Mouse (Mus musculus) common myeloid progenitor, adult 5-6 weeks (primary cell): ENCODE results near the gene Gse1. TPM values are rescaled to one million over a fixed set of nuclear protein-coding genes. Genes with fewer than 3 reads are reported as not detected.

ENCODE experiments used
- ATAC-seq: replicated peaks from 2 replicates; pipeline ENCODE4 v1.8.0; 2016; ENCODE audit warnings: low read depth, mild to moderate bottlenecking, moderate TSS enrichment, inconsistent platforms; ENCODE audit not compliant: poor library complexity, severe bottlenecking
- total RNA-seq: library from RNA; stranded (forward); fragments of 200-1000, 187-1606 nt; gene quantifications from 2 replicates; pipeline ENCODE4 v1.2.3, GENCODE M21; 2017

Gene Gse1
- total RNA-seq, 1 experiment from 2014 or later: 46.6 TPM

DNA sequence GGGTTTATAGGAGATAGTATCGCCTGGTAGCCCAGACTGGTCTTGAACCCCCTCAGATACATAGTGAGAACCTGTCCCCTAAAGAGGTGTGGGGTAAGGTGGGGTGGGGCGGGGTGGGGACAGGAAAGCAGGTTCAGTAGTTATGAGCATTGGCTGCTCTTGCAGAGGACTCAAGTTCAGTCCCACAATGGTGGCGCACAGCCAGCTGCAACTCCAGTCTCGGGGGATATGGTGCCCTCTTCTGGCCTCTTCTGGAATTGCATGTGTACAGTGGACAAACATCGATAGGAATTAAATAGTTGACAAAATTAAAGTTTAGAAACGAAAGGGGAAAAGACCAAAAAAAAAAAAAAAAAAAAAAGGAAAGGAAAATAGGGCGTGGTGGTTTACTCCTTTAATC is 371.2 kb downstream of the Gse1 start:
- peak; percentile 75 for ATAC-seq

GRCm38 (mm10) chr8:120602672-120603071 is 374.4 kb downstream of the Gse1 start:
- ATAC-seq: no peak

DNA sequence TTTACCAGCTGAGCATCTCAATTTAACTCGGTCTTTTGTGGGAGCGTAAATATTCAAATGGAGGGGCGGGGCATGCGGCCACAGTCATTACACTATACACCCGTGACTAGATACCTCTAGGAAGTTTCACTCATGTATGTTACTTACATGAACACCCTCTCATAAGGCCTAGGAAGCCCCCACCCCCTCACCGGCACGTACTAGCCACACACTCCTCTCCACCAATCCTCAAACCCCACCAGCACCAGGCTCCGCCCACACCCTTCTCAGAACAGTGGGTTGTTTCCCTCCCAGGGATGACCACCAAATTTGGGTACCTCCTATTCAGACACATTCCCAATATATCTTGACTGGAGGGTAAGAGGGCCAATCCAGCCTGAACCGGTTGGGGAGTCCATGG is 379.2 kb downstream of the Gse1 start:
- peak; percentile 42 for ATAC-seq

- ATAC-seq: peak; percentile 83
These were observed 379.6 kb downstream of the Gse1 start for GRCm38 (mm10) chr8:120607885-120608284.

- ATAC-seq: no peak
These were observed 382.6 kb downstream of the Gse1 start for GRCm38 (mm10) chr8:120610824-120611223.

DNA sequence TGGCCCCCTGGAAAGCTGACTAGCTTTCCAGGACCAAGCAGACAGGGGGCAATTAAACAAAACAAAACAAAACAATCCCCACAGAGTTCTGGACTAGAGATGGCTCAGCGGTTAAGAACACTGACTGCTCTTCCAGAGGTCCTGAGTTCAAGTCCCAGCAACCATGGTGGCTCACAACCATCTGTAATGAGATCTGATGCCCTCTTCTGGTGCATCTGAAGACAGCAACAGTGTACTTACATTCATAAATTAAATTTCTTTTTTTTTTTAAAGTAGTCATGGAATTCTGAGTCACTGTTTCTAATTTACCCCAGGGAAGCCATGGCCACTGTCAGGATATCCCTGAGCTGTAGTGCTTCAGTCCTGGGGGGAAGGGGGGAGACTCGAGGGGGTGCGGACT is 386.2 kb downstream of the Gse1 start:
- ATAC-seq: no peak

DNA sequence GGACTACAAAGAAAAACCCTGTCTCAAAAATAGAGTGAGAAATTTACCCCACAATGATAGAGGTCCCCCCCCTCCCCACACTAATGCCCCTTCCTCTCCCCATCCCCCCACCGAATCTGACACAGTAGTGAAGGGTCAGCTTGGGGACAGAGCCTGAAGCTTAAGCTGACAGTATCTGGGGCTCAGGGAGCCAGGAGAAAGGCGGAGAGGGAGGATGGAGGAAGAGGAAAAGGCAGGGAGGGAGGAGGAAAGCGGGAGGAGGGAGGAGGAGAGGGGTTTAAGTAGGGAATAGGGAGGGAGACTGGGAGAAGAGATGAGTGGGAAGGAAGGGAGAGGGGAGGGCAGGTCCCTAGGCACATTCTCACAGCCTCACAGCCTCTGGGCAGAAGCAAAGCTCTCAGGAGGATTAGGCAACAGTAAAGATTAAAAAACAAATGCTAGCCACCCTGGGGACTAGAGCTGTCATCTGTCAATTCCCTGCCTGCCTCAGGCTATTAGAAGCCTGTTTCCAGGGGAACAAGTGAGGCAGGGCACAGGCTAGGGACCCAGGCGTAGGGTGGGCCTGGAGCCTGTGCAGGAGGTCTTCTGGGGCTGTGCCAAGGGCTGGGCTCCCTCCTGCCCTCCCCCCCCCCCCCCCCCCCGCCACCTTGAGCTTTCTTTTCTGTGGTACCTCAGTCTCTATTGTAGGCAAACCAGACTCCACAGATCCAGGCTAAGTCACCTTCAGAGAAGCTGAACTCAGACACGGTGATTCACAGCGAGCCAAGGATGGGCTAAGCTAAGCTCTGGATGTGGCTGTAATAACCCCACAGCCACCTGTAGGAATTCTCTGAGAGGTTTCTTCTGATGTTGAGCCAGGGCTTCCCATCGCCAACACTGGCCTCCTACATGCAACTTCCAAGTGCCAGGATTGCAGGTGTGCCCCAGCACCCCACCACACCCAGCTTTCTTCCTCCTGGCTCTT is 388.7 kb downstream of the Gse1 start:
- ATAC-seq: no peak

GRCm38 (mm10) chr8:120618110-120618509 is 389.9 kb downstream of the Gse1 start:
- peak; percentile 83 for ATAC-seq

GRCm38 (mm10) chr8:120619235-120620180 is 391.3 kb downstream of the Gse1 start:
- peak; percentile 17; the same call in 1 of the 2 replicates for ATAC-seq

- ATAC-seq: no peak
These were observed 392.2 kb downstream of the Gse1 start for GRCm38 (mm10) chr8:120620441-120620840.

GRCm38 (mm10) chr8:120622161-120622560 is 393.9 kb downstream of the Gse1 start:
- no peak for ATAC-seq

DNA sequence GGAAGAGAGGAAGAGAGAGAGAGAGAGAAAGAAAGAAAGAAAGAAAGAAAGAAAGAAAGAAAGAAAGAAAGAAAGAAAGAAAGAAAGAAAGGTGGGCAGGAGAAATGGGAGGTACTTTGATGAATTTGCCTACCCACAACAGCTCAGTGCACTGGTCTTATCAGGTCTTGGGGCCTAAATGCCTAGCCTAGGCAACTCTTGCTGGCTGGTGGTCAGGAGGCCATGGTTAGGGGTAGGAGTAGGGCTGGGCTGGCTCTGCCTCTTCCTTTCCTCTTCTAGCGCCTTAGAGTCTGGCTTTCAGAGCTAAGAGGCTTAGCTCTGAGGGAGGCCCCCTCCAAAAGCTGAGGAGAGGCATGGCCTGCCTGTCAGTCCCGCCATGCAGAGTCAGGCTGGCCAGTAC is 395.4 kb downstream of the Gse1 start:
- peak; percentile 65; the same call in 1 of the 2 replicates for ATAC-seq

- no peak for ATAC-seq
These were observed 398.2 kb downstream of the Gse1 start for GRCm38 (mm10) chr8:120626461-120626860.

DNA sequence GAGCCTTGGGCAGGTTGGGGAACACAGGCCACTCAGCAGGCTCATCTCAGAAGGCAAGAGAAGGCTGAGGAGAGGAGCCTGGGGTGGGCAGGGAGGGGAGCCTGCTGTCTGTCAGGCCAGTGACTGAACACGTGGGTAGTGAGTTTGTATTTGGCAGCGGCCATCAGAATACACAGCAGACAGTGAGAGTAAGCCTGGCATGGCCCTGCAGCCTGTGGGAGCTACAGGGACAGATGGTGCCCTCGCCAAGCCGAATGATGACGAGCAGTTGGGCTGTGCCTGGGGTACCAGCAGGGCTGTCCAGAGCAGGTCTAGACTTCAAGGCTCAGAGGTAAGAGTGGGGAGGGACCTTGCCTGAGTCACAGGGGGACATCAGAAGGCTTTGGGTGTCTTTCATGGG is 399.0 kb downstream of the Gse1 start:
- no peak for ATAC-seq

DNA sequence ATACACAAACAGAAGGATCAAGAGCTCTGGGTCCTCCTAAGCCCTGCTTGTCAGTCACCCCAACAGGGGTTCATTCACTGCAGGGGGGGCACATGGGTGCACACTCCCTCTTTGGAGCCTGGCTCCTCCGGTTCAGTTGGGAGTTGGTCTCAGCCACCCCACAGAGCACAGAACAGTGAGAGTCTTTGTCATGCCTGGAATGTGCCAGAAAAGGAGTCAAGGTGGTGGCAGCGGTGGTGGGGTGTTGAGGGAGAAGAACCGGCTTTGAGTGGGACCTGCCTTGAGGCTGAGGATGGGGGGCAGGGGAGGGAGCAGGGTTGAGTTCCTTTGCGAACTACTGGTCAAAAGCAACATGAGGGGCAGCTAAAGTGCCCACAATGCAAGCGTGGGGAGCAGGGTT is 401.8 kb downstream of the Gse1 start:
- no peak for ATAC-seq

DNA sequence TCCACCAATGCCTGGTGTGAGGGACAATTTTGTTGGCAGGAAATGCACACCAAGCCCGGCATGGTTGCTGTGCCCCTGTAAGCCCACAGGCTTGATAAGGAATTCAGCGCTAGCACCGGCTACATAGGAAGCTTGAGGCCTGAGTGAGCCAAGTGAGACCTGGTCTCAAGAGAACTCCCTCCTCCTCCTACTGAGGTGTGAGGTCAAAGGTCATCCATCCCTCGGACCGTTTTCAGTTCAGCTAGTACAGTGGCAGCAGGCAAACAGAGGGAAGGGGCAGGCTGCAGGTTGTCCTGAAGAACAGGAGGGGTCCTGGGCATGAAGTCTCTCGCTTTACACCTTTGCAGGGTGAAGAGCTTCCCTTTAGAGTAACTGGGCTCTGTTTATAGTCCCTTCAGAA is 402.6 kb downstream of the Gse1 start:
- no peak for ATAC-seq

Other genes starting within 250 kb of the Gse1 start
- gene Crispld2, start 236.0 kb upstream of the Gse1 start, total RNA-seq: 0.10 TPM in 1 of 2 replicates, not detected in the other
- 9.7 and 19.6 TPM in 2 replicates for gene Zdhhc7, start 127.0 kb upstream of the Gse1 start, total RNA-seq
- gene 6430548M08Rik, start 114.3 kb upstream of the Gse1 start, total RNA-seq: 0.68 and 9.3 TPM in 2 replicates
- gene Fam92b, start 51.0 kb upstream of the Gse1 start, total RNA-seq: not detected in 2 replicates